Comparison of ENCODE assay signal across 18 mouse cellular contexts in genomic region chr14:12394318-12394717, GRCm38 (mm10). TPM values are rescaled to one million over a fixed set of nuclear protein-coding genes. Genes with fewer than 3 reads are reported as not detected.
"Had no signal": no experiment of that assay in that cellular context is flagged by ENCODE, and none has a peak within 500 bp of the region (broad histone marks: within the 10 kb centered on the region; RNA-seq: fewer than 3 reads in every experiment).

No protein-coding gene starts in this region.

- H3K27ac ChIP-seq: limb, embryonic 12.5 days; liver, embryonic 13.5 days; lung, embryonic 15.5 days; macrophage; neural tube, embryonic 15.5 days had no signal

- H3K4me2 ChIP-seq: limb, embryonic 12.5 days; liver, embryonic 13.5 days; lung, embryonic 15.5 days; midbrain, embryonic 11.5 days; neural tube, embryonic 15.5 days had no signal

- H3K27me3 ChIP-seq: limb, embryonic 12.5 days; liver, embryonic 13.5 days; lung, embryonic 15.5 days; megakaryocyte, embryonic 14.5 days had no signal

- DNase-seq: kidney, postnatal 25 days; liver; liver, embryonic 13.5 days; liver, postnatal 0 days; lung, postnatal 14 days; right cerebral cortex, postnatal 4 days; spleen, adult 18-20 months; thymus, adult 18-20 months; thymus, postnatal 14 days had no signal

- H3K36me3 ChIP-seq: limb, embryonic 12.5 days; liver, embryonic 13.5 days; lung, embryonic 15.5 days; neural tube, embryonic 15.5 days had no signal

- H3K4me3 ChIP-seq: limb, embryonic 12.5 days; liver, embryonic 13.5 days; lung, embryonic 15.5 days; megakaryocyte, embryonic 14.5 days; myocyte; neural tube, embryonic 15.5 days had no signal

- ATAC-seq: liver, postnatal 0 days had no signal

- H3K4me1 ChIP-seq: liver, embryonic 13.5 days; lung, embryonic 15.5 days; megakaryocyte, embryonic 14.5 days had no signal

- H3K9me3 ChIP-seq: limb, embryonic 12.5 days; liver, embryonic 13.5 days; lung, embryonic 15.5 days; megakaryocyte, embryonic 14.5 days; neural tube, embryonic 15.5 days had no signal

- H3K9ac ChIP-seq: limb, embryonic 12.5 days; liver, embryonic 13.5 days; liver, postnatal 0 days; lung, embryonic 15.5 days; neural tube, embryonic 15.5 days had no signal

RNA-seq across cellular contexts. Expression of gene Fezf2, which starts 46.3 kb away (rescaled TPM):
- polyA plus RNA-seq: liver, embryonic 13.5 days; liver, postnatal 0 days; macrophage; myocyte; neural tube, embryonic 11.5 days; neural tube, embryonic 15.5 days; stomach, embryonic 14.5 days had no signal
